Mouse (Mus musculus) retina, postnatal 7 days (tissue): ENCODE data around the gene Peli1.
"Not testable (repeated sequence)": the region's sequence is repeated elsewhere in the genome, so short reads cannot be mapped to it uniquely, and the experiment has no call there.

ENCODE experiments used
- DNase-seq: peaks from one replicate; pipeline ENCODE4 v3.0.0-alpha.2; 2012; ENCODE audit warnings: low read depth, low spot score

Gene Peli1

DNA sequence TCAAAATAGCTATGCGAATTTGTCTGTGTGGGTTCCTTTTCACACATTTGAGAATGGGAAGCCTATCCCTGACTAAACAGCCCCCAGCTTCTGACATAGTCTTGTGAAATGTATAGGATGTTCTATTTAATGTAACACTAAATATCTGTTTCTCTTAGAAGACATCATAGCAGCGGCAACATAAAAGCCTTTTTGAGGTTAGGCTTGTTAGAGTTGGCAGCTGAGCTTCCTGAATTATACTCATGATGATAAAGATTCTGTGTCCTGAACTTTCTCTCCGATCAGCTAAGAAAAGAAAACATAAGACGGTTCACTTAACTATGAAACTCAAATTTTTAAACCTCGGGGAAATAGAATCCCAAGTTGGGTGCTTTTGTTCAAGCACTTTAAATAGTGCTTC is 59.2 kb downstream of the Peli1 start:
- no peak for DNase-seq

DNA sequence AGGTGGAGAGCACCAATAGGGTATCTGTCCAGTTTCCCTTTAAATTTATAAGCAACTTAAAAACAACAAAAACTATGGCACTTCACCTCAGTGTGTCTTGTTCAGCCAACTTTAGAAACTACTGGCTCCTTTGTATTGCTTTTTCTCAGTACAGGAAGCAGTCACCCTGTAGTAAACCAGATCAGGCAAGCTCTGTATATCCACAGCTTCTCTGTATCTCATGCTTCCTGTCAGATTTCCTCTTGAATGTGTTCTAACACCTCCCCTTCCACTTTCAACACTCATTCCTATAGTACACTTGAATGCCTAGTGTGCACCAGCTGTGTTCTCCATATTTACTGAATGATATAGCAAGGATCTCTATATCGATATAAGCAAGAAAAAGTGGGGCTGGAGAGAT is 60.6 kb downstream of the Peli1 start:
- DNase-seq: no peak

DNA sequence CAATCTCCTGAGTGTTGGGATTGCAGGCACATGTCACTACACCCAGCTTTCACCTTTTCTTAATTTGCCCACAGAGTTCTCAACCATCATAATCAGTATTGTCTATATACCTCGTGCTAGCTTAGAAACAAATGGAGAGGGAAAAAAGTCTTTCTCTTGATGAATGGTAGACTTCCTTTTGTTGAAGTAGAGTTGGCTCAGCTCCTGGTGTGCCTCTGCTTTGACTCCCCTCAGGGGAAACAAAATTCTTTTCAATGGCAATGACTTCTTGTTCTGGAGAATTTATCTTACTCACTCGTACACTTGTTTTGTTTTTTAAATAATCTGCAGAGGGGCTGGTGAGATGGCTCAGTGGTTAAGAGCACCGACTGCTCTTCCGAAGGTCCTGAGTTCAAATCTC is 62.0 kb downstream of the Peli1 start:
- DNase-seq: no peak

DNA sequence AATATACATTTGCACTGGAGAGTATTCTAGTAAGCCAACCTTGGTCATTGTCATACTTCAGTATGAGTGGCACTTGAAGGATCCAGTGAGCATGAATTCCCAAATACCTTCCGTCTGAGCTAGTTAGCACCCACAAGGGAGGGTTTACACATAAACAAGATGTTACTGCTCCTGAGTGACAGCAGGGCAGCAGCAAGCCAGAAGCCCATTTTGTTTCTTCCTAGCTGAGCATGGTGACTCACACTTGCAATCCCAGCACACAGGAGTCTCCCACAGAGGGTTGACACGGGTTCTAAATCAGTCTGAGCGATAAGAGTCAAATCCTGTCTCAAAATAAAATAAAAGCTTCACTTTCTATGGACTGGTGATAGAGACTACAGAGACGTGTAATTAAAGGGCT is 66.5 kb downstream of the Peli1 start:
- no peak for DNase-seq

DNA sequence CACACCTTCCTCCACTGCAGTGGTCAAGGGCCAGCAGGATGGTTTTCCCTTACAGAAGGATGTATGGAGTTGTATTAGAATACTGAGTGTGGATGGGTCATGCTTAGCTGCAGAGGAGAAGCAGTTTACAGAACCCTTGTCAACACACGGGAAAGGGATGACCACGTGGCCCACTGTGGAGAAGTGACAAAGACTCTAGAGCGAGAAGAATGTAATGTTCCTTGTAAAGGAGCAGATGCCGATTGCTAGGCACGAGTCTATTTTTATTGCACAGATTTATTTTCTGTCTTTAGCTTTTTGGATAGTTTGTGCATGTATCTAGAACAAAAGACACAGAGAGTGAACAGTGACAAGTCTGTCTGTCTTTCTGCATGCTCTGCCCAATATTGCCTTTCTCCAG is 71.0 kb downstream of the Peli1 start:
- no peak for DNase-seq

DNA sequence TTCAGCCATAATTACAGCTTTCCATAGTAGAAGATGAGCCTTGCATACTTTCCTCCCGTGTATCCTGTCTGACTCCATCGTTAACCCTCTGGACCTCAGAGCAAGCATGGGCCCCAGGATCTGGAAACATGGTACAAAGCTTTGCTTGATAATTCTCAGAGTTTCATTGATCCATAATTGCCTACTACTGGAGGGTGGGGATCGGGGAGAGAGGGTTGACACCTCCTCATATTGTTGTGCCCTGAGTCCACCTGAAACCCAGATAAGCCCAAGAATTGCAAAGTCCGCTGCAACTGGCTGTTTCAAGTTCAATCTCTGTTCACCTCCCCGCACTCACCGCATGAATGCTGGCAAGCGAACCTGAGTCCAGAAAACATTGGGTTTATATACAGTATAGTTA is 72.1 kb downstream of the Peli1 start:
- no peak for DNase-seq

DNA sequence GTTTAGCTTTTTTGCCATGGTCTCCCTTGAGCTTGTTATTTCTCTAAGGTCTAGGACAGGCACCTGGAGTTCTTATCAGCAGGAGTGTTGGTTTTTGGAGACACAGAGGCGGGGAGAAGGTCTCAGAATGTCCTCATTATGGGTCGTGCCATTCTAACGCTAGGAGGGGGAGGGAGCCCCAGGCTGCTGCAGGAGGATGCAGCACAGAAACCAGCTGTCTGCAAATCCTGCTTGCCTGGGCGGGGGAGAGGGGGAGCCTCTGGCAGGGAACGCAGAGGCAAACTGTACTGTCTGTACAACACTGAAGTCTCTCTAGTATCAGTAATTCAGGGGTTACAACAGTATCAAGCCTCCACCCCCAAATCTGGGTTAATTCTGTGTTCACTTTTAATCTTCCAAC is 72.6 kb downstream of the Peli1 start:
- DNase-seq: no peak

DNA sequence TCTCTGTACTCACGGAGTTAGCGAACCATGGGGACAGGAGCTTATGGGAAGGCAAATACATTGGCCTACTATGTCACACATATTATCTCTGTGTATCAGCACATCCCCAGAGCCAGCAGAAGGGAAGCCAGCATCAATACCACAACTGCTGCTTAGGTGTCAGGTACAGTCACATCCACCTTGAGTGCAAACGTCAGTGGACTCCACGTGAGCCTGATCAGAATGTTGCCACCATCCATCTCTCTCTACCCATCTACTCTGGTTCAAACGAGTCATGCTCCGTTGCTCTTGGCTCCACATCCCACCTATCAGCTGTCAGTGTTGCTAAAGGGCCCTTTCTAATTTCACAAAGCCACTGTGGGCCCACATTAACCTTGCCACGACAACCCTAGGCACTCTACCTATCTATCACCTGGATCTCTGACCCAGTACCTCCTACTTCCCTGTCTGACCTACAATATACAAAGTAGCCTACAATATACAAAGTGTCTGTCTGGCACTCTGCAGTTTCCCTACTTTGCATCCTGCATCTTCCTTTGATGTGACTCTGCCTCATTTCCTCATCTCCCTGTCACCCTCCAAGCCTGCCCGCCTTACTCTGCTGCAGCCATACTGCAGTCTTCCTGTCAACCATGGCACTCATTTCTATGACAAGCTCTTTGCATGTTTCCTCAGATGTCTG is 73.4 kb downstream of the Peli1 start:
- DNase-seq: no peak

DNA sequence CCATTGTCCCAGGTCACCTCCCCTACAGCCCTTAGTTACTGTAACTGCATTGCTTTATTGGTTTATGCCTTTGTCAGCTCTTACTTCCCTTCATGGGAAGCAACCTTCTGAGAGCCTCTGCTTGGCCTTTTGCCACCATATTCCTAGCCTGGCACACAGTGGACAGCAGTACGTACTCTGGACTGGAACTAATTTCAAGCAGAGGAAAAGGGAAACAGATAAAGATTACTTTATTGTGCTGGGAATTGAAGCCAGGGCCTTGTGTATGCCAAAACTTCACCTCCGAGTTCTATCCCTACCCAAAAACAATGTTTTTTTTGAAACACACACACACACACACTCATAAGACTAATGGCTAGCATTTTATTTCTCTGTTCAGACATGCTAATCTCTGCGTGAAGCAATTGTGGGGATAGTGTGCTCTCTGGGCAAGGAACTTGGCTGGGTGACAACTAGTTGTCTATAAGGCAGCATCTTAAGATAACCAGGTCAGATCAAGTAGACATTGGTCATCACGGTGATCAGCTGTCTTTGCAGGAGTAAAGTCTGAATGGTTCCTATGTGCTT is 74.0 kb downstream of the Peli1 start:
- no peak for DNase-seq

DNA sequence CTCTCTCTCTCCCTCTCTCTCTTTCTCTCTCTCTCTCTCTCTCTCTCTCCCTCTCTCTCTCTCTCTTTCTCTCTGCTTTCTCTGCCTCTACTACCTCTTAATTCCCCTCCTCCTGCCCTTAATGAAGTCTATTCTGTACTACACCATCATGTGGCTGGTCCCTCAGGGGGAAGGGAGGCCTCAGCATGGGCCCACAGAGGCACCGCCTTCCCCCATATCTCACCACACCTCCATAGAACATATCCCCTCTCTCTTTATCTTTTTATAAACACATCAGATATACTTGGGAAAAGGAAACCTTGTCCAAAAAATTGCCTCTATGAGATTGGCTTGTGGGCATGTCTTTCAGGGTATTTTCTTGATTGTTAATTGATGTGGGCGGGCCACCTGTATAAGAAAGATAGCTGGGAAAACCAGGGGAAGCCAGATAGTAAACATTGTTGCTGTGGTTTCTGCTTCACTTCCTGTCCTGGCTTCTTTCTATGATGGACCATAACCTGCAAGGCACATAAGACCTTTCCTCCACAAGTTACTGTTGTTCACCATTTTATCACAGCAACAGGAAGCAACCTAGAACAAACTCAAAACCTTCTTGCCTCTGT is 75.5 kb downstream of the Peli1 start:
- no peak for DNase-seq

DNA sequence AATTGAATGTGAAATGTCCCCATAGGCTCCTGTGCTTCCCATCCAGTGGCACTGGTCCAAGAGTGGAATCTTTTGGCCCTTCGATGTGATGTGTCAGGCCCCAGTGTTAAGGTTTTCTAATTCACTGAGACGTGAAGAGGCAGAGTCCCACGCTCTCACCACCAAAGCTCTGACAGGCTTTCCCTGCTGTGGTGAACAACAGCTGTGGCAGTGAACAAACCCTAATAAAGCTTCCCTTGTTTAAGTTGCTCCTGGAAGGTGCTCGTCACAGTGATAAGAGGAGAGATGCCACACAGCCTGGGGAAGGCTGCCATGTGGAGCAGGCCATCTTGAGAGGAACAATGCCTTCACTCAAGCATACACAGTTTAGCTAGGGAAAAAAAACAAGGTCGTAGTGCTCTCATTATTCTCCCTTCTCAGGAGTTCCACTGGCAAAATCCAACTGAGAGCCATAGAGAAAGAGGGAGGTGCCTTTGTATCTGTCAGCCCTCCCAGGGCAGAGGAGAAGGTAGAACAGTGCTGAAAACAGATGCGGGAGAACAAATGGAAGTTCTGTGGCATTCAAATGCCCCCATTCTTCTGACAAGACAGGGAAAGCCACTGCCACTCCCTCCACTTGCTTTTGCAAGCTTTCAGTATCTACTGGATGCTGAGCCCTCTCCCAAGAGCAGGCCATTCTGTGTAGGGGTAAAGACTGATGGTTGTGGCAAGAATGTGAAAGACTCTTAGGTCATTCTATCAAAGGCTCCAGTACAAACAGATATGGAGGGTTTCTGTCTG is 77.9 kb downstream of the Peli1 start:
- no peak for DNase-seq

DNA sequence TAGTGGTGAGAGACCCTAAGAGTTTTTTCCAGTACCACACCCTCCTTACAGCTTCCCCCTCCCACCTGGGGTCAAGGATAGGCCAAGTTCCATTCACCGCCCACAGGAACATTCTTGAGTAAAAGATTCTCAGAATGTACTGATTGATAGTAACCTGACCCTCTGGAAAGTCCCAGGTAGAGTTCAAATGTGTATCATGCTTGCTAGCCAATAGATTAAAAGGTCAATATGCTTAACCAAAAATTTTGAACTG is 78.4 kb downstream of the Peli1 start:
- DNase-seq: not testable (repeated sequence)

DNA sequence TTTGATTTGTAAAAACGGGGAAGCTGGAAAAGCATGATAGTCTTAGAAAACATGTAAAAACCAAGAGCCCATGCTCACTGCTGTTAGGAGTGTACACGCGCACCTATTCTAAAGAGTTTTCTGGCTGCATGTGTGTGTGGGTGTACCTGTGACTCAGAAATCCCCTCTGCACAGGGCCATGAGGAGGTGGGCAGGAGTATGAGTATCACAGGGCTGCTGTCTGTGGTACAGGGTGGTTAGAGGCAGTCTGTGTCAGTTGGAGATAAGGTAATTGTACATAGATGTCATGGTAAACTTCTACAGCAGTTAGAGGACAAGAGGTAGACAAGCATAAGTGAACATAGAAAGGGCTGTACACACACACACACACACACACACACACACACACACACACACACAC is 81.2 kb downstream of the Peli1 start:
- no peak for DNase-seq

DNA sequence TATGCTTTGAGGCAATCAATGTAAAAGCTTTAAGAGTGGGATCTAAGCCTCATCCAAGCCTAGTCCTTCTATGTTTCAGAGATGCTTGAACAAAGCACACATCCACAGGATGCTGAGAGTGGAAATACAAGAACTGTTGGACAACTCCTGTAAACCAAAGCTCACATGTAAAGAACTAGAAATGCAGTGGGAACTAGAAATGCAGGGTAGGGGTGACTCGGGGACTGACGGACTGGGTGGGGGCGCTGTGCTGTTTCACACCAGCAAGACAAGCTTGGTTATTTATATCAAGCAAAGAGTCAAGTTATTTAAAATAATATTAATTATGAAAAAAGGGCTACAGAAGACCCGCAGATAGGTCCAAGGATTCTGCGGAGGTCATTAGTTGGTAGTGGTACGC is 82.8 kb downstream of the Peli1 start:
- DNase-seq: no peak

DNA sequence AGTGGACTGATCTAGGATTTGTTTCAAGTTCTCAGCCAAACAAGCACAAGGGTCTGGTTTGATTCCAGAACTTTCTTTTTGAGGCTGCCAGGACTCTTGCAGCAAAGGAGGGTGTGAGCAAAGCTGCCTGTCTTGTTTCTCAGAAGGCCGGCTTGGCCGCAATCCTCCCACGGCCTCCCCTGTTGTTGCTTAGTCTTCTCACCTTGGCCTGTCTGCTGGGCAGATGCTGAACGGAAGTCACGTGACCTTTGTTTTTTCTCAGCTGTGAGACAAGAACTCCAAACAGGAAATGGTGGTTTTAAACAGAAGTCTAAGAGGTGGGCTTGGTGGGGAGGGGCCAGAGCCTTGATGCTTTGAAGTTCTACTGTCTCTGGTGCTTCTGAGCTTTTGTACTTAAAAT is 83.3 kb downstream of the Peli1 start:
- no peak for DNase-seq

DNA sequence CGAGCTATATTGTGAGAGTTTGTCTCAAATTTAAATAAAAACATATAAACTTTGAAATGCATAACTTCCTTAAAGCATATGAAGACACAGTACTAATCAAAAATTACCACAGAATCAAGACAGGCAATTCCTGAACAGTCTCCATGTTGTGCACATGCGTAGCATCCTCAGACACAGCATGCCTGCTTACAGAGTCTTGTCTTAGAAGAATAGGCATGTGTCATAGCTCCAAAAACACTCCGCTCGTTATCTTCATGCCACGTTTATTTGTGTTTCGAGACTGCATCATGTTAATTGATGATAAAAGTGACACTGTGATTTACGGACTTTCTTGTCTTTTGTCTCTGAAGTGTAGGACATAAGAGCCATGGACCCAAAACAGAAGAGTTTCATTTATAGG is 84.0 kb downstream of the Peli1 start:
- DNase-seq: no peak

DNA sequence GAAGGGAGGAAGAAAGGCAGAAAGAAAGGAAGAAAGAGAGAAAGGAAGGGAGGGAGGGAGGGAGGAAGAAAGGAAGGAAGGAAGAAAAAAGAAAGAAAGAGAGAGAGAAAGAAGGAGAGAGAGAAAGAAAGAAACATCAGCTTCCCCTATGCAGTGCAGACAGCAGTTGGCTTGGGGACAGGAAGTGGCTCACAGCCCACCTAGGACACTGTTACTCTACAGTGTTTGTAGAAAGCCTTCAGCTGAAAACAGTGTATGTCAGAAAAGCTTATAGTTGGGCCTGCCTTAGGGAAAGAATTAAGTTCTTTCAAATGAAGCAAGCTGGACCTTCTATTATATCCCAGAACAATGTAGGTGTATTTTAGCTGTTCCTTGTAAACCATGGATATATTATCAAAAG is 85.4 kb downstream of the Peli1 start:
- DNase-seq: no peak

DNA sequence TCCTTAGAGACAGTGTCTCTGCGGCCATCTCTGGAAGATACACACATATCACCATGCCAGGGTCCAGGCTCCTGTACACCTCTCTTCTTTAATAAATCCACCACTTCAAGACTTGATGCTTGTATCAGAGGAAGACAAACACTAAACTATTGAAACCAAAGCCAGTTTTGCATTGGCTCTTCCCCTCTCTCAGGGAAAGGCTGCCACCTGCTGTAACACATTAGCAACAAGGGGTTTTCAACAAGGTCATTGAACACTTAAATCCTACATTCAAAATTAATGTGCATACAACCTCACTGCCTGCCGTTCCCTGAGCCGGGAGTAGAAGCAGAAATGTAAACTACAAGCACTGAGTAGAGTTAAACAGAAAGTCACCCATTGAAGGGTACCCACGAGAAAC is 87.3 kb downstream of the Peli1 start:
- DNase-seq: peak; percentile 20

DNA sequence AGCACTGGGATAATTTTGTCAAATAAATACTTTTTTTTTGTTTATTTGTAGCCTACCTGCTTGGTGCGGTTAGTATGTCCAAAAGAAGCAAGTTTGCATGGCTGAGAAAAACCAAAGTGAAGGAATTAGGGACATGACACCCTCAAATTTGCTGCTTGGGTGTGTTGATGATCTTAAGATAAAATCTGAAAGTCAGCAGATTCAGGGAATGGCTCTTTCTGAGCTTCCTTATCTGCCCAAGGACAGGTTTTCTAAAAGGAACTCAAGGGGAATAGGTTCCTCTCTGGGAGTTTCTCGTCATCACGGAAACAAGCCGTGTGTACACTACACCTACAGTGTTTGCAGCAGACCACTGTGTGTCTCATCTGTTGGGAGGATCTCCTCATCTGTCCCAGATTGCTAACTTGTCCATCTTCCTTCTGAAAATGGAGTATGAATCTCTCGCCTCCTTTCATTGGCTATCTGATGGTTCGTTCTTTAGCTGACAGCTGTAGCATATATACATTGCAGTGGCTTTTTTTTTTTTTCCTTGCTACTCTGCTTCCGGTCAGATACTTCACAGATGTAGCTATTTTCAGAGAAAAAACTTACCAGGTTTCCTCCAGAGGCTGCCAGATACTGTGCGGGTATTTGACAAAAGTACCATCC is 88.0 kb downstream of the Peli1 start:
- DNase-seq: no peak

DNA sequence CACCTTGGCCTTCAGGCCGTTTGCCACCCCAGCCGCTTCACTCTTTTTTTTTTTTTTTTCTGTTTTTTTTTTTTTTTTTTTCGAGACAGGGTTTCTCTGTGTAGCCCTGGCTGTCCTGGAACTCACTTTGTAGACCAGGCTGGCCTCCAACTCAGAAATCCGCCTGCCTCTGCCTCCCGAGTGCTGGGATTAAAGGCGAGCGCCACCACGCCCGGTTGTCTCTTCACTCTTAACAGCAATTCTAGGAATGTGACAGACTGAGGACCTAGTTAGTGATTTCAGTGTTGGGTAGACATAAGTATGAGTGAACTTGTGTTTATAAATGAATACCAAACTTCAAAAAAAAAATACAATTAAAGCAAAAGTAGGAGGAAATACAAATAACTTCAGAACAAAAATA is 88.8 kb downstream of the Peli1 start:
- DNase-seq: not testable (repeated sequence)

DNA sequence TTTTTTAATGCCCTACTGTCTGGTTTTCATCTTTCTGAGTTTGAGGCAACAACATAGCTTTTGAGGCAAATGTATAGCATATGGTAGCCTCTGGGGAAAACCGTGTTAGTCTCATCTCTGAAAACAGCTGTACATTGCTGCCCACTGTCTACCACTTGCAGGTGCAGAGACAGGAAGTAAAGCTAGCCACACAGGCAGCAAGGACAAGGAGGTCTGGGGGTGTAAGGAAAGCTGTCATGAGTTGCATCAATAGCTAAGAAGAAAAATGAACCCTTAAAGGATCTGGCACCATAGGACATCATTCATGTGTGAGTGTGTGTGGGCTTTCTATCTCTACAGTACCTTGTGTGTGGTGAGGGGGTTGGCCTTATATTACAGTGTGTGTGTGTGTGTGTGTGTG is 89.6 kb downstream of the Peli1 start:
- DNase-seq: no peak

DNA sequence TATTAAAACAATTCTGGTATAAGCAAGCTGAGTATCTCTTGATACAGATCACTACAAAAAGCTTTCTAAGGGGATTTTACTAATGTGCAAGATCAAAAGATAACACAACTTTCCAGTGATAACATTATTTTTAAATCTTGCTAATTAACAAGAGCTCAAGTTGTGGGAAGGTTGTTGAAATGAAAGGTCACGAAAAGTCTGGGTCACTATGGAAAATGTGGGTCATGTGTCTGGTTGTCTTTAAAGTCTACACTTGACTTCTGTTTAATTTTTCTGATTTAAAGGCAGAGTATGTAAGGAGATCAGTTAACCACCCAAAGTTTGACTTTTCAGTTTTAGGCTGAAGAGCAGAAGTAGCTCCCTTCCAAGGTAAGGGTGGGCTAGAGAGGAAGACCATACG is 90.5 kb downstream of the Peli1 start:
- DNase-seq: no peak

DNA sequence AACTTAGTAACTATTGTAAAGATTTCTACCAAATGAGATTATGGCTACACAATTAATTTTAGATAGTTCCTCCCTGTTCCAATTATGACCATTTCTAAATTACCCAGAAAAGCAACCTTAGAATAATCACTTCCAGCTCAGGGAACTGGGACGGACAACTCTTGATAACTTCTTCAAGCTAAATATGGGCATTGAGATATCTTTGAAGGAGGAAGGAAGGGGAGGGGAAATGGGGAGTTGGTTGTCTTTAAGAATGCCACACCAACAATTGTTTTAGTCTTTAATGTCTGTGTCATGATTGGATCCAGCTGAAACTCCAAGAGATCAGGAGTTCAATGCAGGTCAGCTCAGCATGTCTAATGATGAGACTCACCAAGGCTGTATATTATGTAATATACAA is 91.6 kb downstream of the Peli1 start:
- DNase-seq: no peak
